In genomic region chr11:67549306-67549705, GRCm38 (mm10) we compare ENCODE assay signal across 17 mouse cellular contexts.
DNase-seq lines count a peak whose midpoint lies in the region; ATAC-seq and TF ChIP-seq lines count a peak whose summit lies in the region.
"Had no signal": no experiment of that assay in that cellular context is flagged by ENCODE, and none has a peak within 500 bp of the region (broad histone marks: within the 10 kb centered on the region; RNA-seq: fewer than 3 reads in every experiment).

No protein-coding gene starts in this region.

- no peak for TF ChIP-seq EP300 in stomach, postnatal 0 days (optimal IDR thresholded peaks at IDR 0.05)

- ATAC-seq in embryonic facial prominence, embryonic 14.5 days (ENCODE audit: low read depth): peak; percentile 67; the same call in 1 of the 2 replicates
- ATAC-seq in hindbrain, postnatal 0 days: peak; percentile 51; the same call in 1 of the 2 replicates
- ATAC-seq in hindbrain, embryonic 11.5 days (ENCODE audit: low FRiP score): no peak
- peak; percentile 48 for ATAC-seq in stomach, postnatal 0 days (ENCODE audit: low FRiP score, low TSS enrichment)

- no peak overlapping the region for H3K4me3 ChIP-seq in embryonic facial prominence, embryonic 14.5 days (ENCODE audit: low read depth, low read length)
- no peak overlapping the region for H3K4me3 ChIP-seq in embryonic facial prominence, embryonic 10.5 days
- H3K4me3 ChIP-seq in hindbrain, postnatal 0 days (ENCODE audit: low read length): no peak overlapping the region
- no peak overlapping the region for H3K4me3 ChIP-seq in hindbrain, embryonic 11.5 days (ENCODE audit: low read depth, low read length)
- no peak overlapping the region for H3K4me3 ChIP-seq in stomach, postnatal 0 days (ENCODE audit: low read depth, low read length)
- H3K4me3 ChIP-seq: left cerebral cortex, adult 2 months; neural tube, embryonic 15.5 days; stomach, embryonic 15.5 days had no signal

- H3K4me2 ChIP-seq in embryonic facial prominence, embryonic 14.5 days (ENCODE audit: low read depth, low read length): no peak overlapping the region
- H3K4me2 ChIP-seq in hindbrain, postnatal 0 days (ENCODE audit: low read depth, low read length): no peak overlapping the region
- H3K4me2 ChIP-seq in hindbrain, embryonic 11.5 days (replicated peaks; ENCODE audit: low read depth, low read length): no peak overlapping the region
- H3K4me2 ChIP-seq in stomach, postnatal 0 days (replicated peaks; ENCODE audit: low read depth): no peak overlapping the region
- H3K4me2 ChIP-seq: neural tube, embryonic 15.5 days; stomach, embryonic 15.5 days had no signal

- no peaks in the 10 kb centered on the region for H3K27me3 ChIP-seq in embryonic facial prominence, embryonic 14.5 days (replicated peaks; ENCODE audit: control insufficient read depth, insufficient read depth, low read length)
- no peaks in the 10 kb centered on the region for H3K27me3 ChIP-seq in embryonic facial prominence, embryonic 10.5 days (replicated peaks; ENCODE audit: low read depth, poor library complexity, severe bottlenecking)
- H3K27me3 ChIP-seq in hindbrain, postnatal 0 days (ENCODE audit: insufficient read depth, low read length): no peaks in the 10 kb centered on the region
- H3K27me3 ChIP-seq in hindbrain, embryonic 11.5 days (ENCODE audit: control insufficient read depth, insufficient read depth, low read length): no peaks in the 10 kb centered on the region
- H3K27me3 ChIP-seq in stomach, postnatal 0 days (ENCODE audit: control insufficient read depth, insufficient read depth, low read length): no peaks in the 10 kb centered on the region
- H3K27me3 ChIP-seq: neural tube, embryonic 15.5 days; stomach, embryonic 15.5 days had no signal

- H3K4me1 ChIP-seq in embryonic facial prominence, embryonic 14.5 days (ENCODE audit: control insufficient read depth, insufficient read depth, low read length): peaks cover 12% of the 10 kb centered on the region
- H3K4me1 ChIP-seq in embryonic facial prominence, embryonic 10.5 days: peaks cover 34% of the 10 kb centered on the region
- peaks cover 10% of the 10 kb centered on the region for H3K4me1 ChIP-seq in hindbrain, postnatal 0 days (ENCODE audit: insufficient read depth, low read length)
- H3K4me1 ChIP-seq in hindbrain, embryonic 11.5 days (replicated peaks; ENCODE audit: control insufficient read depth, insufficient read depth, low read length): no peaks in the 10 kb centered on the region
- peaks cover 6% of the 10 kb centered on the region; the same call in 1 of the 2 replicates for H3K4me1 ChIP-seq in stomach, postnatal 0 days (replicated peaks; ENCODE audit: control insufficient read depth, insufficient read depth)

- DNase-seq in embryonic facial prominence, embryonic 14.5 days (ENCODE audit: low spot score): peak; percentile 81
- DNase-seq in embryonic facial prominence, embryonic 10.5 days (ENCODE audit: low spot score): no peak
- DNase-seq in hindbrain, postnatal 0 days (ENCODE audit: low spot score): peak; percentile 79
- DNase-seq in hindbrain, embryonic 11.5 days (ENCODE audit: low spot score): no peak
- peak; percentile 40 to 53 for DNase-seq in right cerebral cortex, adult 2 months (ENCODE audit: low spot score in 2 of 2)
- no peak for DNase-seq in right cerebral cortex, postnatal 4 days
- no peak for DNase-seq in stomach, postnatal 0 days (ENCODE audit: low spot score)
- DNase-seq in c-Kit-positive CD71-positive TER-119-positive erythroid progenitor cells, embryonic 14.5 days (ENCODE audit: low spot score): no peak
- DNase-seq: adrenal gland, postnatal 14 days; embryo, embryonic 11 days; gastrocnemius, postnatal 36 days; kidney, adult 11 months; kidney, postnatal 4 days; liver had no signal

- 87% methylated on average over 4 of the region's 4 CpGs for WGBS in embryonic facial prominence, embryonic 14.5 days
- WGBS in embryonic facial prominence, embryonic 10.5 days: 88% methylated on average over 4 of the region's 4 CpGs
- 66% methylated on average over 4 of the region's 4 CpGs for WGBS in hindbrain, postnatal 0 days
- WGBS in hindbrain, embryonic 11.5 days: 93% methylated on average over 4 of the region's 4 CpGs
- WGBS in stomach, postnatal 0 days: 73% methylated on average over 4 of the region's 4 CpGs

- no peaks in the 10 kb centered on the region for H3K9me3 ChIP-seq in embryonic facial prominence, embryonic 14.5 days (ENCODE audit: control insufficient read depth, low read length)
- no peaks in the 10 kb centered on the region for H3K9me3 ChIP-seq in embryonic facial prominence, embryonic 10.5 days
- no peaks in the 10 kb centered on the region for H3K9me3 ChIP-seq in hindbrain, postnatal 0 days (ENCODE audit: low read length)
- H3K9me3 ChIP-seq in hindbrain, embryonic 11.5 days (ENCODE audit: control insufficient read depth, low read length): no peaks in the 10 kb centered on the region
- H3K9me3 ChIP-seq in stomach, postnatal 0 days (ENCODE audit: control insufficient read depth, low read length): no peaks in the 10 kb centered on the region
- H3K9me3 ChIP-seq: neural tube, embryonic 15.5 days; stomach, embryonic 15.5 days had no signal

- no peaks in the 10 kb centered on the region for H3K36me3 ChIP-seq in embryonic facial prominence, embryonic 14.5 days (ENCODE audit: control insufficient read depth, insufficient read depth, low read length)
- no peaks in the 10 kb centered on the region for H3K36me3 ChIP-seq in embryonic facial prominence, embryonic 10.5 days (replicated peaks)
- no peaks in the 10 kb centered on the region for H3K36me3 ChIP-seq in hindbrain, postnatal 0 days (ENCODE audit: insufficient read depth, low read length)
- no peaks in the 10 kb centered on the region for H3K36me3 ChIP-seq in hindbrain, embryonic 11.5 days (ENCODE audit: control insufficient read depth, insufficient read depth, low read length)
- no peaks in the 10 kb centered on the region for H3K36me3 ChIP-seq in stomach, postnatal 0 days (ENCODE audit: control insufficient read depth, insufficient read depth, low read length)
- H3K36me3 ChIP-seq: neural tube, embryonic 15.5 days; stomach, embryonic 15.5 days had no signal

- no peak for TF ChIP-seq CTCF in hindbrain, postnatal 0 days (IDR thresholded peaks at IDR 0.05; ENCODE audit: low read depth)
- TF ChIP-seq CTCF in stomach, postnatal 0 days (IDR thresholded peaks at IDR 0.05; ENCODE audit: low read depth): no peak

- H3K9ac ChIP-seq in embryonic facial prominence, embryonic 14.5 days (ENCODE audit: low read depth, low read length): no peak overlapping the region
- H3K9ac ChIP-seq in hindbrain, postnatal 0 days (replicated peaks; ENCODE audit: low read length): no peak overlapping the region
- no peak overlapping the region for H3K9ac ChIP-seq in hindbrain, embryonic 11.5 days (ENCODE audit: low read depth, low read length)
- no peak overlapping the region for H3K9ac ChIP-seq in stomach, postnatal 0 days (ENCODE audit: low read length)
- H3K9ac ChIP-seq: neural tube, embryonic 15.5 days; stomach, embryonic 15.5 days had no signal

- no peak overlapping the region for H3K27ac ChIP-seq in embryonic facial prominence, embryonic 14.5 days (replicated peaks; ENCODE audit: low read depth, low read length)
- H3K27ac ChIP-seq in embryonic facial prominence, embryonic 10.5 days (replicated peaks): no peak overlapping the region
- peak overlapping the region; percentile 36; the same call in 1 of the 2 replicates for H3K27ac ChIP-seq in hindbrain, postnatal 0 days
- no peak overlapping the region for H3K27ac ChIP-seq in hindbrain, embryonic 11.5 days (ENCODE audit: low read depth, low read length)
- H3K27ac ChIP-seq in stomach, postnatal 0 days (replicated peaks): no peak overlapping the region
- H3K27ac ChIP-seq: neural tube, embryonic 15.5 days; stomach, embryonic 15.5 days had no signal

Comparison
In these comparisons a context has a peak if more than half of its experiments do, and no peak if none do; other contexts are left out.
1. DNase-seq: peak in embryonic facial prominence, embryonic 14.5 days (single experiment), hindbrain, postnatal 0 days (single experiment) and right cerebral cortex, adult 2 months (2 of 2); none in embryonic facial prominence, embryonic 10.5 days (single experiment), hindbrain, embryonic 11.5 days (single experiment), right cerebral cortex, postnatal 4 days (single experiment), stomach, postnatal 0 days (single experiment) and c-Kit-positive CD71-positive TER-119-positive erythroid progenitor cells, embryonic 14.5 days (single experiment).